Mouse (Mus musculus): ENCODE measurements around the gene Abat. TPM values are rescaled to one million over a fixed set of nuclear protein-coding genes. Genes with fewer than 3 reads are reported as not detected.

Abat gene
- polyA plus RNA-seq, 1 experiment from 2014 or later = 60.3 TPM

DNA sequence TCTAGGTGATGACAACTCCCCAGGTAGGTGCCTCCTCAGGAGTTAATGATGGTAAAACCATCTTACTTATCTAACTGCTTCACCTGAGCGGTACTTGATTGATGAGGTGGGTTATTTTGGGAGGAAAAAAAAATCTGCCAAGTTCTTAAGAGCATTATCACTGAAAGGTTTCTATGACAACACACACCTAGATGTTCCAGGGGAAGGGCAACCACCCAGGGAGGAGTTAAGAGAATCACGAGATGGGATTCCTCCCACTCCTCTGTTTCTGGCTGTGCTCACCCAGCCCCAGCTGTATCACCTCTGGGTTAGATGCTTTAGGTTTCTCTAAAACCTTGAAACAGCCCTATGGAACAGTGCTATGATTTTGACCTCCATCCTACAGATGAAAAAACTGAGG, 16.3 kb upstream of the Abat start:
- H3K9me3 ChIP-seq (ENCODE audit: control insufficient read depth, low read length) = no peaks in the 10 kb centered on the region
- H3K4me3 ChIP-seq (ENCODE audit: low read depth, low read length) = no peak overlapping the region
- ATAC-seq (ENCODE audit: insufficient read depth, low FRiP score, low TSS enrichment) (no peak), DNase-seq (ENCODE audit: low spot score) (no peak)
- 77% methylated on average over 2 of the region's 2 CpGs for WGBS
- H3K27me3 ChIP-seq (ENCODE audit: control insufficient read depth, insufficient read depth, low read length) = no peaks in the 10 kb centered on the region
- H3K9ac ChIP-seq (ENCODE audit: low read length) = no peak overlapping the region
- H3K36me3 ChIP-seq (ENCODE audit: control insufficient read depth, insufficient read depth, low read length) = no peaks in the 10 kb centered on the region
- no peak overlapping the region for H3K27ac ChIP-seq (ENCODE audit: low read depth, low read length)
- peaks cover 4% of the 10 kb centered on the region; the same call in 1 of the 2 replicates for H3K4me1 ChIP-seq (ENCODE audit: control insufficient read depth, insufficient read depth, low read length)
- no peak overlapping the region for H3K4me2 ChIP-seq (ENCODE audit: low read depth)

DNA sequence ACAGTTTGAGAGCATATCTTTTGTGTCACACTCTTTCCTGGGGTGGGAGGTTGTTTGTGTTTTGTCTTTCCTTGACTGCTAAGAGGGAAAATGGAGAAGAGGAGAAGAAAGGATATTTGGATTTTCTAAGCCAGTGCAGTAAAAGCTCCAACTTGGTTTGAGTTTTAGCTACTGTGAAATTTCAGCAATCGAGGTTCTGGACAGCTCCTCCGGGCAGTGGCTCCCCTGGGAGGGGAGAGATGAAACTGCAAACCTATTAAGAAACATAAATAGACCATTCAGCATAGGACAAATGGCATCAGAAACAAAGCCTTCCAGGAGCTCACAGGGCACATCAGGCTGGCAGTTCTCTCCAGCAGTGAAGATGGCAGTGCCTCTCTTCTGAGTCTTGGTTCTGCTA, 9.0 kb upstream of the Abat start:
- WGBS = 57% methylated on average over 2 of the region's 2 CpGs
- Histone ChIP-seq H3K4me2 (ENCODE audit: low read depth) (no peak overlapping the region), H3K36me3 (ENCODE audit: control insufficient read depth, insufficient read depth, low read length) (no peaks in the 10 kb centered on the region), H3K9ac (ENCODE audit: low read length) (no peak overlapping the region), H3K4me3 (ENCODE audit: low read depth, low read length) (no peak overlapping the region), H3K9me3 (ENCODE audit: control insufficient read depth, low read length) (no peaks in the 10 kb centered on the region), H3K27ac (ENCODE audit: low read depth, low read length) (no peak overlapping the region), H3K4me1 (ENCODE audit: control insufficient read depth, insufficient read depth, low read length) (no peaks in the 10 kb centered on the region), H3K27me3 (ENCODE audit: control insufficient read depth, insufficient read depth, low read length) (no peaks in the 10 kb centered on the region)
- ATAC-seq (ENCODE audit: insufficient read depth, low FRiP score, low TSS enrichment) = no peak
- DNase-seq (ENCODE audit: low spot score) = no peak

DNA sequence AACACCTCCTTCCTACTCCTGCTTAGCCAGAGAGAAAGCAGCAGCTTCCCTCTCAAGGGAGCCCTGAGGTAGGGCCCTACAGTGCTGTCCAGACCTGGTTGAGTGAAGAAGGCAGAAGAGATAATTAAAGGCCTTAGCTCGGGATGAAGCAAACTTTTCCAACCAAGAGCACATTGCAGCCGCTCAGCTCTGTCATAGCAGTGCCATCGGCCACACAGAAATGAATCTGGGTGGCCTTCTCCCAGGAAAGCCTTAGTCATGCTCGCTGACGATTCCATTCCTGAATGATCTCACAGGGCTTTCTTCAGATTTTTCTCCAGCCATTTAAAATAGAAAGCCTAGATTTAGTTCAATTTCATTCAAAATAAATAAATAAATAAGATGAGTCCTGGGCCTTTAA, 3.3 kb upstream of the Abat start:
- H3K4me2 ChIP-seq (ENCODE audit: low read depth) = no peak overlapping the region
- peaks cover 3% of the 10 kb centered on the region; the same call in 1 of the 2 replicates for H3K27me3 ChIP-seq (ENCODE audit: control insufficient read depth, insufficient read depth, low read length)
- peaks cover 5% of the 10 kb centered on the region; the same call in 1 of the 2 replicates for H3K4me1 ChIP-seq (ENCODE audit: control insufficient read depth, insufficient read depth, low read length)
- H3K36me3 ChIP-seq (ENCODE audit: control insufficient read depth, insufficient read depth, low read length) = no peaks in the 10 kb centered on the region
- no peak overlapping the region for H3K9ac ChIP-seq (ENCODE audit: low read length)
- DNase-seq (ENCODE audit: low spot score) = no peak
- no peak overlapping the region for H3K4me3 ChIP-seq (ENCODE audit: low read depth, low read length)
- H3K9me3 ChIP-seq (ENCODE audit: control insufficient read depth, low read length) = no peaks in the 10 kb centered on the region
- no peak for ATAC-seq (ENCODE audit: insufficient read depth, low FRiP score, low TSS enrichment)
- WGBS = 68% methylated on average over 5 of the region's 5 CpGs
- no peak overlapping the region for H3K27ac ChIP-seq (ENCODE audit: low read depth, low read length)

DNA sequence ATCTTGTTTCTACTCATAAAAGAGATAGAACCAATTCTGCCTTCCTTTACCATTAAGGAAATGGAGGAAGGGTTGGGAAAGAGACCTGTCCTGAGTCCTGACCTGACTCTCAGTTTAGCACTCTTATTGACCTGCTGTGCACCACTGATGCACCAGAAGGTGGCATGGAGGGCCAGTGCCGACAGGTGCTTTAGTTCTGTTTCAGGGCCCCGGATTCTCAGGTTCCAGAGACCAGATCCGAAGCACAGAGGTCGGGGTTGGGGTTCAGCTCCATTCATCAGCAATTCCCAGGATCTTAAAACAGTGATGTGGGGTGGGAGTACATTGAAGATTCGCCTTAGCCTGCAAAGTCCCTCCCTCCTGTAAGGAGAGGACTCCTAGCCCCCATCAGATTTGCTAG, 399 bp upstream of the Abat start:
- peak overlapping the region; percentile 48; the same call in 1 of the 2 replicates for H3K4me3 ChIP-seq (ENCODE audit: low read depth, low read length)
- no peak overlapping the region for H3K27ac ChIP-seq (ENCODE audit: low read depth, low read length)
- H3K4me2 ChIP-seq (ENCODE audit: low read depth) = peak overlapping the region; percentile 74
- peak overlapping the region; percentile 14; the same call in 1 of the 2 replicates for H3K9ac ChIP-seq (ENCODE audit: low read length)
- no peaks in the 10 kb centered on the region for H3K9me3 ChIP-seq (ENCODE audit: control insufficient read depth, low read length)
- no peak; the same call in 1 of the 2 replicates for ATAC-seq (ENCODE audit: insufficient read depth, low FRiP score, low TSS enrichment)
- 4% methylated on average over 5 of the region's 5 CpGs for WGBS
- DNase-seq (ENCODE audit: low spot score) = no peak
- peaks cover 5% of the 10 kb centered on the region; the same call in 1 of the 2 replicates for H3K4me1 ChIP-seq (ENCODE audit: control insufficient read depth, insufficient read depth, low read length)
- peaks cover 4% of the 10 kb centered on the region; the same call in 1 of the 2 replicates for H3K27me3 ChIP-seq (ENCODE audit: control insufficient read depth, insufficient read depth, low read length)
- no peaks in the 10 kb centered on the region for H3K36me3 ChIP-seq (ENCODE audit: control insufficient read depth, insufficient read depth, low read length)

DNA sequence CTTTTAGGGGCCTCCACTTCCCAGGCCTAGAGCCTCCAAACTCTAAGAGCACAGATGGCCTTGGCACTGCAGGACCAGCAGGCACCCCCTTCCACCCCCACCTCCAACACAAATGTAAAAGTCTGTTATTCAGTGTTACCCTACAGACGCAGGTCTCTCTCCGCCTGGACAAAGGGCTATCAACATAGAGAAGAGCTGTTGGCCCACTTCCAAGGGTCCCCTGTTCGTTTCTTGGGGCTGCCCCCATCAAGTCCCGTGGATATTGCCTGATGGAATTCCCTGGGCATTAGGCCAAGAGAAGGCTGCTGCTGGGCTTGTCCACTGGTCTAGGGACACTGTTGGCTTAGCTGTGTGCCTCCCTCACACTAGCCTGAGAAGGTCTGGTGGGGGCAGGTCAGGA, 951 bp downstream of the Abat start:
- Histone ChIP-seq H3K27ac (ENCODE audit: low read depth, low read length) (no peak overlapping the region), H3K4me2 (ENCODE audit: low read depth) (peak overlapping the region; percentile 74), H3K27me3 (ENCODE audit: control insufficient read depth, insufficient read depth, low read length) (peaks cover 4% of the 10 kb centered on the region; the same call in 1 of the 2 replicates), H3K9me3 (ENCODE audit: control insufficient read depth, low read length) (no peaks in the 10 kb centered on the region), H3K4me3 (ENCODE audit: low read depth, low read length) (peak overlapping the region; percentile 48), H3K36me3 (ENCODE audit: control insufficient read depth, insufficient read depth, low read length) (no peaks in the 10 kb centered on the region), H3K9ac (ENCODE audit: low read length) (peak overlapping the region; percentile 60; the same call in 1 of the 2 replicates), H3K4me1 (ENCODE audit: control insufficient read depth, insufficient read depth, low read length) (peaks cover 5% of the 10 kb centered on the region; the same call in 1 of the 2 replicates)
- ATAC-seq (ENCODE audit: insufficient read depth, low FRiP score, low TSS enrichment) (no peak), DNase-seq (ENCODE audit: low spot score) (no peak)
- 45% methylated on average over 4 of the region's 4 CpGs for WGBS

DNA sequence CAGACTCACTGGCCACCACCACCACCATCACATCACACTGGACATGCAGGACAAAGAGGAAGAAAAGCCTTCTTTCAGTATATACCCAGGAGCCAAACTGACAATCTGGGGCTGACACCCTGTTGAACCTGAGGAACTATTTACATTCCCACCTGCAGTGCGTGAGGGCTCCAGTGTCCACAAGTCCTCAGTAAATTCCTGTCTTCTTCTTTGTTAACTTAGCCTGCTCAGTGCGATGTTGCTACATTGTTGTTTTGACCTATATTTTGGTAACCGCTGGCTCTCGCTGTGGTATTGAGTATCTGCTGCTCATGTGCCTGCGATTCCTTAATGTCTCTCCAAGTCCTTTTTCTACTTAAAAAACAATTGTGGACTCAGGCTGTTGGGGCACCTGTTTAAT, 7.3 kb downstream of the Abat start:
- Histone ChIP-seq H3K36me3 (ENCODE audit: control insufficient read depth, insufficient read depth, low read length) (no peaks in the 10 kb centered on the region), H3K27ac (ENCODE audit: low read depth, low read length) (no peak overlapping the region), H3K4me2 (ENCODE audit: low read depth) (no peak overlapping the region), H3K4me3 (ENCODE audit: low read depth, low read length) (no peak overlapping the region), H3K9me3 (ENCODE audit: control insufficient read depth, low read length) (no peaks in the 10 kb centered on the region), H3K9ac (ENCODE audit: low read length) (no peak overlapping the region), H3K4me1 (ENCODE audit: control insufficient read depth, insufficient read depth, low read length) (peaks cover 5% of the 10 kb centered on the region), H3K27me3 (ENCODE audit: control insufficient read depth, insufficient read depth, low read length) (no peaks in the 10 kb centered on the region)
- 80% methylated on average over 5 of the region's 5 CpGs for WGBS
- ATAC-seq (ENCODE audit: insufficient read depth, low FRiP score, low TSS enrichment) (no peak), DNase-seq (ENCODE audit: low spot score) (no peak)

DNA sequence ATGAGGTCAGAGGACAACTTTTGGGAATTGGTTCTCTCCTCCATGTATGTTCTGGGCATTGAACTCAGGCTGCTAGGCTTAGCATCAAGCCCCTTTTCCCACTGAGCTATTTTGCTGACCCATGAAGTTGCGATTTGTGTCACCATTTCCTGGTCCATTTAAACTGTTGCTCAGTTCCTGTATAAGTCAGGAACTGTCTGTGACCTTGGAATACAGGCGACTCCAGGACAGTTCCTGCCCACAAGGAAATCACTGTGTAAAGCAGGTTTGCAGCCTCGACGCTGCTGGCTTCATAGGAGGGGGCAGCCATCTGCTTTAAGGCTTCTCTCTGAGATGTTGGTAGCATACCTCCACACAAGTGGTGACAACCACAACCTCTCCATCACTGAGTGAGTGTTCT, 8.1 kb downstream of the Abat start:
- ATAC-seq (ENCODE audit: insufficient read depth, low FRiP score, low TSS enrichment) = no peak
- WGBS = 80% methylated on average over 4 of the region's 4 CpGs

DNA sequence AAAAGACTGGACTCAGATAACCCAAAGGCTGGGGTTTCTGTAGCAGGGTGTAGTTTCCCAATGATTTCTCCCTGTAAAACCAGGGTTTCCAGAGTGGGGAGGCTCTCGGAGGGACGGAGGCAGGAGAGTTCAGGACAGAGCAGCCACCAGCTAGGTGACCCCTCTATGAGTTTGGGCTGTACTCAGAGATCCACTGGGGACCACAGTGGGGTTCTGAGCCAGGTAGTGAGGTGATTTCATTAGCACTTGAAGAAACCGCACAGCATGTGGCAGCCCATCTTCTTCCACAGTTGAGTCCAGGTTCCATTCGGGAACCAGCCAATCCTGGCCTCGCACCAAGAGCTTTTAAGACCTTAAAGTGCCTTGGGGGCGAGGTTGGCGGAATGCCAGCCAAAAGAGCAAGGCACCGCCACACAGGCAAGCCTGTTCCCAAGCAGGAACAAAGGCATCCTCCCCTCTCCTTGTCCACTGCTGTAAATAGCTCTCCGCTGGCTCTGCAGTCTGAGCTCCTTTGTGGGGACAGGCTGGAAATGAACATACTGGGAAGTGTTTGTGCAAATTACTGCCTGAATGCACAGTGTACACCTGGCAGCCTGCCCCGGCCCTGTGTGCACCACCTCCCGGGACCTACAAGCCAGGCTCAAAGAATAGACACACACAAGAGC, 10.4 kb downstream of the Abat start:
- ATAC-seq (ENCODE audit: insufficient read depth, low FRiP score, low TSS enrichment) (peak; percentile 87), DNase-seq (ENCODE audit: low spot score) (peak; percentile 70)
- WGBS = 39% methylated on average over 11 of the region's 11 CpGs
- no peak overlapping the region for H3K4me2 ChIP-seq (ENCODE audit: low read depth)
- peak overlapping the region; percentile 5; the same call in 1 of the 2 replicates for H3K9ac ChIP-seq (ENCODE audit: low read length)
- H3K27me3 ChIP-seq (ENCODE audit: control insufficient read depth, insufficient read depth, low read length) = no peaks in the 10 kb centered on the region
- H3K27ac ChIP-seq (ENCODE audit: low read depth, low read length) = 0 out of 2 replicates have a peak overlapping the region, but pooled peaks have one; percentile 11
- peaks cover 5% of the 10 kb centered on the region for H3K4me1 ChIP-seq (ENCODE audit: control insufficient read depth, insufficient read depth, low read length)
- H3K4me3 ChIP-seq (ENCODE audit: low read depth, low read length) = no peak overlapping the region
- H3K36me3 ChIP-seq (ENCODE audit: control insufficient read depth, insufficient read depth, low read length) = no peaks in the 10 kb centered on the region
- H3K9me3 ChIP-seq (ENCODE audit: control insufficient read depth, low read length) = no peaks in the 10 kb centered on the region

More for the DNA sequence above, 8.1 kb downstream of the Abat start:
- H3K9me3 ChIP-seq (ENCODE audit: control insufficient read depth, low read length) = no peaks in the 10 kb centered on the region
- peaks cover 5% of the 10 kb centered on the region for H3K4me1 ChIP-seq (ENCODE audit: control insufficient read depth, insufficient read depth, low read length)
- H3K27me3 ChIP-seq (ENCODE audit: control insufficient read depth, insufficient read depth, low read length) = no peaks in the 10 kb centered on the region
- no peak overlapping the region for H3K27ac ChIP-seq (ENCODE audit: low read depth, low read length)
- H3K9ac ChIP-seq (ENCODE audit: low read length) = no peak overlapping the region
- H3K4me3 ChIP-seq (ENCODE audit: low read depth, low read length) = no peak overlapping the region
- no peak overlapping the region for H3K4me2 ChIP-seq (ENCODE audit: low read depth)
- H3K36me3 ChIP-seq (ENCODE audit: control insufficient read depth, insufficient read depth, low read length) = no peaks in the 10 kb centered on the region
- DNase-seq (ENCODE audit: low spot score) = no peak
